Mouse (Mus musculus): ENCODE results near the gene Tmem274. TPM values are rescaled to one million over a fixed set of nuclear protein-coding genes. Genes with fewer than 3 reads are reported as not detected.

The Tmem274 gene
- total RNA-seq, 2 experiments from 2014 or later: not detected

DNA sequence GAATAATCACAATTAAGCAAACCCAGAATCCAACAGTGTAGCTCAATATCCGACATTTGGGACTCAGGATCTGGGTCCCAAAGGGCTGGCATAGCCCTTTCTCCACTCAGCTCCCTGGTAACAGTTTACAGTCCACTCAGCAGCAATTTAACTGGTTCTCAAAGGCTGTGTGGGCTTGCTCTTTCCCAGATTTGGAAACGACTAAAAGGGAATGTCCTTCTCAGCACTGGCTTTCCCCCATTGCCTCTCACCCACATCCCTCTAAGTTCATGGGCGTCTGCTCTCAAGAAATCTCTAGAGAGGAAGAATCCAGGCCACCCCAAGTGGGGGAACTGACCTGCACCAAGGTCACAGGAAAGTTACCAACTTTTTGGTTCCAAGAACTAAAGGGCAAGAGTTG, 7.4 kb downstream of the Tmem274 start:
- no peak for DNase-seq

DNA sequence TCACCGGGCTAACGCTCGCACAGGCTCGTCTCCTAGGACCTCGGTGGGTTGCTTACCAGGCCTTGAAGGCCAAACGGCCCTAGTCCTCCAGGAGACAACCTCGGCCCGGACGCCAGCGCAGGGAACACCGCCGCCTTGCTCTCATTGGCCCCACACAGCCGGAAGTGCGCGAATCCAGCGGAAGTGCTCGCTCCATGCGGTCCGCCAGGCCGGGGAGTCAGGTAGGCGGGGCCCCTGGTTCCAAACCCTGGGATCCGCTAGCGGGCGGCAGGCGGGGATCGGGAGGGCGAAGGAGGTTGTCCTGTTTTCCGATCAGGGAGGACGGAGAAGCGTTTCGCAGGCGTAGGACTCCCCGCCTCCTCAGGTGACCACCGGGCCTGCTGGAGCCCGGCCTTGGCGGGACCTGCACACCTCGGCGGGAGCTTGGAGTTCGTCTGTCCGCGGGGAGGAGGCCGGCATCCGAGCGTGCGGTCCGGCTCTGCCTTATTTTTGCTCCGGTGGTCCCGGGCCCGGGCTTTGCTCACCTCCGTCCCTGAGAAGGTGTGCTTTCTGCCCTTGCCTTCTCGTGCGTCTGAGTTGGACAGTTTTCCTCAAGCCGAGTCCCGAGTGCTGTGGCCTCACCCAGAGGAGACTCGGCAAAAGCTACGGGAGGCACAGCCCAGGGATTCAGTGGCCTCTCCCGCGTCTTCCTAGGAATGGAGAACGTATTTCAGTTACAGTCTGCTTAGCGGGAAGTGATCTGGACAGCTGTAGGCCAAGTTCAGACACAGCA, 8.1 kb downstream of the Tmem274 start, which contains the start of the genes Nmnat1 and Lzic:
TSS of gene Nmnat1 (minus strand) at position 150 of the 772 bp plus-strand sequence.
TSS of gene Lzic (plus strand) at position 177 of the 772 bp plus-strand sequence.
- peak; percentile 89 to 90 for DNase-seq

DNA sequence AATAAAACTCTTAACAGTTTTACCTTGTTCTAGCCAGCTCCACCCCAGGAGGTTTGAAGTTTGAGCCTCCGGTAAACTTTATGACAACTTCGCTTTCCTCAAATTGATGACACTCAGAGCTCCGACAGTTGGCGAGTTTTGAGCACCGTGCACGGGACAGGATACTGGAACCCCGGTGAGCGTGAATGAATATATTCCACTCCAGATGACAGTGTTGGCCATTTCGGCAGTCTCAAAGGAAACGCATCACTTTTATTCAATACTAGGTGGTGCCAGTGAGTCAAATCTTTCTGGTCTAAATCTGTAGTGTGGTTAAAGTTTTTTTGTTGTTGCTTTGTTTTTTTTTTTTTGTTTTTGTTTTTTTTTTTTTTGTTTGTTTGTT, 8.6 kb downstream of the Tmem274 start:
- peak in 1 of 2 experiments; percentile 16 for DNase-seq

DNA sequence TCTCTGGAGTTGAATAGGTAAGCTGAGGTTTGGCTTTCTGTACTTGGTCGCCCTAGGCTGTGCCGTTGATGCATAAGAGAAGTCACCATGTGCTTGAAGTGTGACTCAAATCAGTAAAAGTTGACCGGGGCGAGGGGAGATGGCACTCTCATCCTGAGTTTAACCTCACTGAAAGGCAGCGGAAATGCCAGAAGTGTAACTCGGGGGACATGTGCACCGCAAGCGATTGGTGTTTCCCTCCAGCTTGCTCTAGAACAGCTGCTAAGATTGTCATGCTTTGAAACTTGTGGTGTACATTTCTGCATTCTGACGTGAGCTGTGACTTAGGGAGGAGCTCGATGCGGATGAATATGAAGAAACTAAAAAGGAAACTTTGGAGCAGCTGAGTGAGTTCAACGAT, 10.6 kb downstream of the Tmem274 start:
- DNase-seq: no peak

DNA sequence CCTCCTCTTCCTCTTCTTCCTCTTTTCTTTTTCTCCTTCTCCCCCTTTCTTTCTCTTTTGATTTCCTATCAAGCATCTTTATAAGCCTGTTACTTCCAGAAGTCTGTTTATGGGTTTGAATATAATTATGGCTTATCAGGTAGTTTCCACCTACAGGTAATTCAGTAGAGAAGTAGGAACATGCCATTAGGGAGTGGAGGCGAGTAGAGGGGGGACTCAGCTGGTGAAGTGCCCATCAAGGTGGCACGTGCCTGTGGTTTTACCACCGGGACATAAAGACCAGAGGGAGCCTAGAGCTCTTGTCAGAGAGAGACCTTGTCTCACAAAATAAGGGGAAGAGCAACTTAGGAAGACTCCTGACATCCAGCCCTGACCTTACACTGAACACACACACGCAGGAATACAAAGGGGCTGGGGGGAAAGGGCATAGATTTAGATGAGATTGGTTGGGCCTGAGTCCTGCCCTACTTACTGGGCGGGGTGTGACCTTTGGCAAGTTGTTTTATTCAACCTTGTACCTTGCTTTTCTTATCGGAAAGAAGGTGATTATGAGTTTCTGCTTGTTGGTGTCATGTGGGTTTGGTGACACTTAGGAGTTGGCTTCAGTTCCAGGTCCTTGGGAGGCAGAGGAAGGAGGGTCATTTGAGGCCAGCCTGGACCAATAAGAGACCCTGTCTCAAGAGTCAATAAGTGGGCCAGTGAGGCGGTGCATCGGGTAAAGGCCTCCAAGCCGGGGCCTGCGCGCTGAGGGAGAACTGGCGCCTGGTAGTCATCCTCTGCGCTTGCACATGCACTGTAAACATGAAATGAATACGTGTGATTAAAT, 12.4 kb downstream of the Tmem274 start:
- no peak for DNase-seq

DNA sequence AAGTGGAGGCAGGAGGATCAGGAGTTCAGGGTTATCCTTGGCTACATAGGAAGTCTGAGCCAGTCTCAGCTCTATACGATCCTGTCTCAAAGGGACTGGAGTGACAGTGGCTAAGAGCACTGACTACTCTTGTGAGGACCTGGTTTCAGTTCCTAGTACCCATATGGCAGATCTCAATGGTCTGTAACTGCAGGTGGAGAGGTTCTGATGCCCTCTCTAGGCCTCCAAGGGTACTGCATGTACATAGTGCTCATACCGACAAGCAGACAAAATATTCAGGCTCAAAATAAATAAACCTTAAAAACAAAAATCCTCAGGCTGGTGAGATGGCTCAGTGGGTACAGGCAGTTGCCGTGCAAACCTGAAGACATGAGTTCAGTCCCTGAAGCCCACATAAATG, 14.0 kb downstream of the Tmem274 start:
- no peak for DNase-seq

DNA sequence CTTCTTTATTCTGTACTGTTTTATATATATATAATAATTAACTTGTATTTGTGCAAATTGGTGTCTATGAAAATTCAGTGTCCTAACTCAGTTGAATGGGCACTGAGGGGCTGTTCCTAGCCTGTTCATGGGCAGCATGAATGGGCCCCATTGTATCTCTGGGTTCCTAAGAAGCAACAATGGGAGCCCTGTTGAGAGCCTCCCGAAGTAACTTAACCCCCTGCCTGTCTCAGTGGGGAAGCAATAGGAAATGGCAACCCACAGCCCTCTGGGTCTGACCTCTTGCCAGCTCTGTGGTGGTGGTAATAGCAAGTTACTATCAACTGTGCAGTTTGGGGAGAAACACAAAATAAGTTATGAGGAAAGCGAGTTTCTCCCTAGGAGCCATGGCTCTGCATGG, 19.4 kb downstream of the Tmem274 start:
- DNase-seq: peak in 1 of 2 experiments; percentile 21

DNA sequence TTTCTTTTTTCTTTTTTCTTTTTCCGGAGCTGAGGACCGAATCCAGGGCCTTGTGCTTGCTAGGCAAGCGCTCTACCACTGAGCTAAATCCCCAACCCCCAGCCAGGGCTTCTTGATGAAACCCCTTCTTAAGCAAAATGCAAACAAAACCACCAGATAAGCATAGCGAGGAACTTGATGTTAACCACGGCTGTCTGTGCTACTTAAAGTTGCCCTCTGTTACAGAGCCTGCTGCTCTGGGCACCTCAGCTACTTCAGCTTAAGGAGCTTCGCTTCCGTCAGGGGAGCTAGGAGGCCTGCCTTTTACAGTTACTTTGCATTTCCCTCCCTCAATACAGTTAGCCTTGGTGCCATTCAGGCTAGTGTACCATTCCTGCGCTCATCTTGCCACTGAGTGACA, 21.7 kb downstream of the Tmem274 start:
- DNase-seq: no peak

DNA sequence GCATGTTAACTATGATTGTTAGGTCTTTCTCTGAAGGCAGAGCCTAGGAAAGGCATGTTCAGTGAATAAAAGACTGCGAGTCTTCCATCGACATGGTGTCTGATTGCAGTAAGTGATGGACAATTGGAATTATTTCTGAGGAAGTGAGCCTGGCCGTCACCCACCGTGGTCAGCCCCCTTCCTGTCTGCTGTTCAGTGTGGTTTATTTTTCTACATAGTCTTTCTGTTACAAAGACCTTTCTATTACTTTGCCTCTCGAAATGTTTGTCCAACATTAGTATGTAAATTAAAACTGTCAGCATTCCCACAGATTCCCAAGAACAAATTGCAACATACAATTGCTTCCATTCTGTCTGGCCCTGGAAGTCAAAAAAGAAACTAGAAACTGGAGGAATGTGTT, 22.6 kb downstream of the Tmem274 start:
- no peak for DNase-seq

DNA sequence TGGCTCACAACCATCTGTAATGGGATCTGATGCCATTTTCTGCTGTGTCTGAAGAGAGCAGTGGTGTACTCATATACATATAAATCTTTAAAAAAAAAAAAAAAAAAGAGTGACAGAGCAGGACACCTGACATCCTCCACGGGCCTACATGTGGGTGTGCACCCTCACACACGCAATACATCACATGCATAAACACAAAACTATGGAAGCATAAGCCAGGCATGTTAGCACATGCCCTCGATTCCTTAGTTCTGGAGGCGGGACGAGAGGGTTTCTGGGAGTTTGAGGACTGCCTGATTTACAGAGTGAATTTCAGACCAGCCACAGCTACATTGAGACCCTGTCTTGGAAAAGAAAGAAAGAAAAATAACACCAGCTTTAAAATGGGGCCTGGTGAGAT, 27.2 kb downstream of the Tmem274 start:
- no peak for DNase-seq

DNA sequence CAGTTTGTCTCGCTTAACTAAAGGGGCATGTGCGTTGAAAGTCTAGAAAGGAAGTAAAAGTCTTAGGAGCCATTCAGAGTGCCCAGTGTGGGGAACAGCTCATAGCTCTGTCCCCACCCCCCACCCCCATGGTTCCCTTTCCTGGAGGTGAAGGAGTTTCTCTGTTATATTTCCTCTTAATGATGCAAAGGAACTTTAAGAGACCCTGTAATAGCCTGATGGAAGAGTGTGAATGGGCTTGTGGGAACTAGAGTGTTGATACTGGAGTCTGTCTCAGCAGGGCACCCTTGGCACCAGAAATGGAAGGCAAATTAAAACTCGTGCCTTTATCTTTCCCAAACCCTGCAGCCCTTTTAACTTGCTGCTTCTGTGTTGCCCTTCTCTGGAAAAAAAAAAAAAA, 27.7 kb downstream of the Tmem274 start:
- no peak for DNase-seq

DNA sequence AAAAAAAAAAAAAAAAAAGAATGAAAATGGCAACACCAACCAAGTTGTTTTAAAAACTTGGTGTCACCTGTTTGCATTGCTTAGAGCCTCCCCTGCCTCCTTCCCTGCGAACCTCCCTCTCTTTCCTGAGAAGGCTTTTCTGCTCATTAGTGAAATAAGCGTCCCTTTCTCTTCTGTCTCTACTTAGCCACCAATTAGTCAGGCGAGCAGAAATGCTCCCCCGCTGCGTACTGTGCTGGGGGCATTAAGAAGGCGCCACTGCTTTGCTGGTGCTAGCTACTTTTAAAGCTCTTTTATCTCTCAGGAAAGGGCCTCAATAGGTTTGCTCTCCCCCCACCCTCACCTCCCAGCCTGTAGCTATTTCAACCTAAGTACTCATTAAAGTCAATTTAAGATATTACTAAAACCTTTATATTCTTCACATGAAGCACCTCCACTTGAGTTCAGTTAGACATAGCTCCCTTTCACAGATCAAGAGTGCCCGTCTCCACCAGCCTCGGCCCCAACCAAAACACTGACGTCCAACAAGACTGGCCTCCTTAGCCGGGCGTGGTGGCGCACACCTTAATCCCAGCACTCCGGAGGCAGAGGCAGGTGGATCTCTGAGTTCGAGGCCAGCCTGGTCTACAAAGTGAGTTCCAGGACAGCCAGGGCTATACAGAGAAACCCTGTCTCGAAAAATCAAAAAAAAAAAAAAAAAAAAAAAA, 28.2 kb downstream of the Tmem274 start:
- DNase-seq: peak in 1 of 2 experiments; percentile 23

DNA sequence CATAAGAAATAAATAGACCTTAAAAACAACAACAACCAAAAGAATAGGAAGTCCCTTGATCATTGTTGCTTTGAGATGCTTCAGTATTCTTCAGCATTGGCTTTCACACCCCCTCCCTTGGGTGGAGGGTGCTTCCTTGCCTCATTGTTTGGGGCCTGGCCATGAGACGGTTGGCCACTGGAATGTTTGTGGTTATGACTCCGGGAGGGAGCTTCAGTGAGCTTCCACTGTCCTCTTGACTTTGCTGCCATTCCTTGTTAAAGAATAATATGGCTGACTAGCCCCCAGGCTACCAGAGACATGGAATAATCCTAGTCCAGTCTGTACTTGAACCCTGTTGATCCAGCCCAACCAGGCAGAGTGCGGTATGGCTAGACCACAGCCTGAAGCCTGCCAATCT, 29.7 kb downstream of the Tmem274 start:
- DNase-seq: no peak

DNA sequence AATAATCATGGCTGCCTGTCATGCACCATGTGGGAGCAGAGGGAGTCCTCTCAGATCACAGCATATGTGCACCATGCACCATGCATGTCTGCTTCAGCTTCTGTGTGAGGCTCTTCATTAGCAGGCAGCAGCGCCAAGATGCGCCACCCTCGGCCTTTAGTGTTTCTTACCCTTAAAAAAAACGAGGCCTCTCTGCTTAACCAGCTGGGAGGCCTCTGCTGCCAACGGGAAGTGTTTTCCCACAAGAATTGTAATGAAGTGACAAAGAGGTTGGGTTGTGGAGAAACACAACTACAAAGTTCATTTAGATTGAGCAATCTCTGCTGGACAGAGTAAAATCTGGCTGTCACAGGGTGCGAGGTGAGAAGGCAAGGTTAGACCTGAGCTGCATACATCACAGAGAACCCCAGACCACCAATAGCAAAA, 34.1 kb downstream of the Tmem274 start:
- peak in 1 of 2 experiments; percentile 16 for DNase-seq

DNA sequence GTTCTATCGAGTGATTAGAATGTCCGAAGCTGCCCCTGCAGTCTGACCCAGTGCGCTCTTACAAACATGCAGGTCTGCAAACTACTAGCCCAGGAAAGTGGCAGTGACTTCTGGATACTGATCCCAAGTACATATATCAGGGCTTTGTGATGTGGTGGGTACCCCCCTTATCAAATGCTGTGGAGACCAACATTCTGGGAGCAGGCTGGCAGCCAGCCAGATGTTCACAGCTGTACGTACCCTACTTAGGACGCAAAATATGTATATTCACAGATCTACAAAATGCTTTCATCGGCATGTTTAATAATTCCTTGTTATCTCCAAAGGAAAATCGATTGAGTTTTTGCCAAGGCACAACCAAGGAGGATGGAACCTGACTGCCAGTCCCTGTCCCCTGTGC, 34.9 kb downstream of the Tmem274 start:
- DNase-seq: no peak

DNA sequence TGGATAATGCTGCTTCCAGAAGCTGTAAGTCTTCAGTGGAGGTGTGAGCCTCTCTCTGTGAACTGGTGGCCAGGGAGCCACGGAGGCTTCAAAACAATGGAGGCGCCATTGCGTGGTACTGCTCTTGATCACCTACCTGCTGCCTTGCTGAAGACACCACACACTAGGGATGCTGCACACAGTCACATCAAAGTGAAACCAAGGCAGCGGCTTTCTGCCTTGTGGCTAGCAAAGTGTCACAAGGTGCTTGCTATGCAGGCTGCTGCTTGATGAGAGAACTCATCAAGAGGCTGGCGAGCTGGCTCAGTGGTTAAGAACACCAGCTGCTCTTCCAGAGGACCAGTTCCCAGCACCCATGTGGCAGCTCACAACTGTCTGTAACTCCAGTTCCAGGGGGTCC, 38.5 kb downstream of the Tmem274 start:
- DNase-seq: no peak

DNA sequence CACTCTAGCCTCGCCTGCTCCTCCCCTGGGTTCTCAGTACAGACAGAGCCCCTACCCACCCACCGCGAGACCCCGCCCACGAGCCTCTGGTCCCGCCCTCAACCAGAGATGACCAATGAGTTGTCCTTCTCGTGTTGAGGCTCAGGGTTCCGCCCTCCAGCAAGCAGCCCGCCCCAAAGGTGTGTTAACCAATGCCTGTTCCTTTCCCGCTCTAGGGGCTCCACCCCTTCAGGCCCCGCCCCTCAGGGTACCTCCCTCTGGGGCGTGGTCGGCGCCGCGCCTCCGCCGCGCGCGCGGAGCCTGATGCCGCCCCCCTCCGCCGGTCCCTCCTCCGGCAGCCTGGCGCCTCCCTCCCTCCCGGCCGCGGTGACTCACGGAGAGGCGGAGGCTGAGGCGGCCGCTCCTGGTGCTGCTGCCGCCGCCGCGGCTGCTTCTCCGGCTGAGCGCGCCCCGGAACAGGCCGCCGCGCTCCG, 40.7 kb downstream of the Tmem274 start, which contains the start of gene Ctnnbip1:
TSS of gene Ctnnbip1 (plus strand) at position 369 of the 473 bp plus-strand sequence.
- peak; percentile 96 to 97 for DNase-seq

DNA sequence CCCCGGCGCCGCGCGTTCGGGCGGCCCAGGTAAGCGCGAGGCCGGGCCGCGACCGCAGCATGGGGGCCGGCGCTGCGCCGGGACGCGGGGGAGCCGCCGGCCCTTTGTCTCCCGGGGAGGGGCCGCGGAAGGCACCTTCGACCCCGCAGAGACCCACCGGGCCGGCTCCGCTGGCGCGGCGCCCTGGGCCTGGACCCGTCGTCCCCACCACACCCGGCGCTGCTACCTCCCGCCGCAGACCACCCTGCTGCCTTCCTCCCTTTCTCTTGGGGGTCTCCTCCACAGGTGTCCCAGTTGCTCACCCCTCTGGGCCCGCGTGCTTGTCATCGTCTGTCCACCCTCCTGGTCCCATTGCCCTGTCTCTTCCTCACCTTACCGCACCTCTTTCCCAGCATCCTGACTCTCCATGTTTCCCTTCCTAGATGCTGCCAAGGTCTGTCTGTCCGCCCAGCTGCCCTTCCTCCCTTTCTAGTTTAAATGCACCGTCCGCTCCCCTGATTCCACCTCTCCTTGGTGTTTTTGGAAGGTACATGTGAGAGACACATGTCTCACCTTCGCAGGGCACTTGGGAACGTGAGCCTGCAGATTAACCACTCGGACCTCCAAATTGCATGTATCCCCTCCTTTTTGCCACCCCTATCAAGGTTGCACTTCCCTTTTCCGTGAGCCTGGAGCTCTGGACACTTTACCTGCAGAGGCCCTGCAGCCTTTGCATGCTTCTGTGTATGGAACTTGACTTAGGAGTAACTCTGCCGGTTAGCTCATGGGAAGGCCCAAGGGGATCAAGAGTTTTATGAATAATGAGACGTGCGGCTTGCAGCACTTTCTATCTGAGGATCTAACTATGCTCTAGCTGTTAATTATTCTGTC, 41.4 kb downstream of the Tmem274 start:
- DNase-seq: no peak

DNA sequence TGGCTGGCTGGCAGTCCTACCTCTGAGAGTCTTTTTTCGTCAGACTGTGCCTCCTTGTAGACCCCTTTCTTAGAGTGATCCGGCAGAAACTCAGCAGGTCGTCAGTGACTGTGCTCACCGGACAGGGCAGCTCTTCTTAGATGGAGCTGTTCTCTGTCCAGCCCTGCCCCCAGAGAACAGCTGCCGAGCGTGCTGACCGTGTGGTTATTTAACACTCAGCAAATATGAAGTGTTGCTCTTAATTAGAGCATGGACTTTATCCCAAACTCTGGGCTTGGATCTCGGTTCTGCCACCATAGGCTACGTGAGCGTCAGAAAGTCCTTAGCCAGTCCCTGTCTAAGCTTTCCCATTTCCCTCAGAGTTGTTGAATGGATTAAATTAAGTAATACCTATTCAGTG, 44.1 kb downstream of the Tmem274 start:
- DNase-seq: no peak

DNA sequence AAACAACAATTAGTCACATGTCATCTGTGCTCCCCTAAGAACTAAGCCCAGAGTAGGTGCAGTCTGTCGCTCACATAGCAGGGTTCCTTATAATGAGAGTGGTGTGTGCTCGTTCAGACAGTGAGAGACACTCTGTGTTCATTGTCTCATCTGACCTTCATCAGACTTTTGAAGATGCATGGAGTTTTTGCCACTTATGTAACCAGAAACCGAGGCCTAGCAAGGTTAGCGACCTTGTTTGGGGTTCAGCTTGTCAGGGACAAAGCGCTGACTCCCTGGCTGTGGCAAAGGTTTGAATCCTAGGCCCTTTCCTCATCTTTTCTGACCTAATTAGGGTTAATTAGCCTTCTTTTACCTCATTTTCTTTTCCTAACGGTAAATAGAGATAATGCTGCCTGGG, 46.8 kb downstream of the Tmem274 start:
- no peak for DNase-seq

DNA sequence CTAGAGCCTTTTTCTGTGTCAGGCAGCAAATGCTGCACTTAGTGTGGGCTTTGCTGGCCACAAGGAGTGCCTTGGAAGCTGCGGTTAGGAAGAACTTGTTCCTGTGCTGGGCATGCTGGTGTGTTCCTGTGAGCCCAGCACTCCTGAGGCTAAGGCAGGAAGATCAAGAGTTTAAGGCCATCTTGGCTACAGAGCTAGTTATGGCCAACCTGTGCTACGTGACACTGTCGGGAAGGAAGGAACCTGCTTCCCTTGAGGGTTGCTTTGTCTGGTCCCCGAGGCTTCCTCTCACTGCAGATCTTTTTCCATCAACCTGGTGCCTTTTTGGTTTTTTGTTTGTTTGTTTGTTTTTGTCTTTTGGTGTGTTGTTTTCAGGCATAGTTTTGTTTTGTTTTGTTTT, 48.0 kb downstream of the Tmem274 start:
- no peak for DNase-seq

DNA sequence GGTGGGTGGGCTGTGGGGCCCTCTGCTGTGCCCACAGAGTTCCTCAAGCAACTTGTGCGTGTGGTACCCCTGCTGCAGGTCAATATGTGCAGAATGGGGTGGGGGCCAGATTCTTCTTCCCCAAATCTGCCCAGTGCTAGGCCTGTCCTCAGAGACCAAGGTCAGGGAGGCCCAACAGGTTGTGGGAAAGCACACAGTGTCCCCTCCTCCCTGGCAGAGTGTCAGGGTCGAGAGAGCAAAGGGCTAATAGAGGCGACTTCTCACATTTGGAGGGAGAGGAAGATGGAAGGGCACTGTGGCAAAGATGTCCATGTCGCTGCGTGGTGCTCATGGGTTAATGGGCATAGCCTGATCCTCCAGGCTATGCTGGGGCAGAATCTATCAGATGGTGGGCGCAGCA, 48.6 kb downstream of the Tmem274 start:
- no peak for DNase-seq

Measured in layer of hippocampus, postnatal 36 days (tissue).